Mouse (Mus musculus): ENCODE measurements around the gene Arhgef3.

DNA sequence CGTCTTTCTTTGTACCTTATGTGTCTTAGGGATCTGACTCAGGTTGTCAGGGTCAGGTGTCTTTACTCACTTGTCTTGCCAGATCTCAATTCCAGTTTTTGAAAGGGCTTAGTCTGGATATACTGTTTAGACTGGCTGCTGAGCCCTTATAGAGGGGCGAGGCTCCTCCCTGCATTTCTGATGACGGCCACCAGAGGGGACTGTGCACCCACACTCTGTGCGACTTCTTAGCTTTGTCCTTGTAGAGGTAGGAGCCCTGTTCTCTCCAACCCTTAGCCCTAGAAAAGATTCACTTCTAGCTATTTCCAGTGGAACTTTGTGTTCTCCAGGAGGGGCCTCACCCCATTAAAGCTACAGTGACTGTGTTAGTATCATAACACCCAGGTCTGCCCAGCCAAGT lies 72.3 kb downstream of the Arhgef3 start:
- TF ChIP-seq CTCF (IDR thresholded peaks at IDR 0.05; ENCODE audit: borderline replicate concordance, control insufficient read depth, extremely low read depth, insufficient read depth, low read length, poor library complexity) (peak; percentile 68; the same call in 1 of the 2 replicates), POLR2A (IDR thresholded peaks at IDR 0.05; ENCODE audit: control insufficient read depth, extremely low read depth, insufficient read depth, low read length, poor library complexity) (no peak)

Data from thymus, adult 2 months (tissue).